Mouse (Mus musculus) monocyte, adult 2 months (primary cell): Measurements from ENCODE around the gene Ascc2.
A peak's percentile ranks its signal among the peaks of the same experiment; 100 is the strongest.
"Not testable (repeated sequence)": the region's sequence is repeated elsewhere in the genome, so short reads cannot be mapped to it uniquely, and the experiment has no call there.

Source experiments
- DNase-seq, 2 experiments: peaks; one replicate each; pipeline ENCODE4 v3.0.0; 2022; ENCODE audit warnings: low spot score in 2 of 2, low read depth in 1 of 2

Ascc2 gene

DNA sequence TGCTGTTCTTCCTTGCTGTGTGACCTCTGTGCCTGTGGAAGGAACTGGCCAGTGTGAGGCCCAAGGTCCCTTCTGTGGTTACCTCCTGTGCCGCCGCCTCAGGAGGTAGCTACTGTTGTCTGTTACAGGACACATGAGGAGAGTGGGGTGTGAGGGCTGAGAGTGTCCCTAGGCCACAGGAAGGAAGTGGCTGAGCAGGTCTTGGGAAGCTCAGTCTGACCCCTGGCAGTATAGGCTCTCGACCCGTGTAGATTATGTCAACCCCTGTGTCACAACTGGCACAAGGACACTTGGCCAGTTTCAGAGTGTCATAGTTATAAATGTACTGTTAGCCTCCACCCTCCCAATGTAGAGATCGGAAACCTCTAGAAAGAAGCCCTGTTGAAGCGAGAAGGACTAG lies 46.0 kb downstream of the Ascc2 start:
- DNase-seq: no peak

DNA sequence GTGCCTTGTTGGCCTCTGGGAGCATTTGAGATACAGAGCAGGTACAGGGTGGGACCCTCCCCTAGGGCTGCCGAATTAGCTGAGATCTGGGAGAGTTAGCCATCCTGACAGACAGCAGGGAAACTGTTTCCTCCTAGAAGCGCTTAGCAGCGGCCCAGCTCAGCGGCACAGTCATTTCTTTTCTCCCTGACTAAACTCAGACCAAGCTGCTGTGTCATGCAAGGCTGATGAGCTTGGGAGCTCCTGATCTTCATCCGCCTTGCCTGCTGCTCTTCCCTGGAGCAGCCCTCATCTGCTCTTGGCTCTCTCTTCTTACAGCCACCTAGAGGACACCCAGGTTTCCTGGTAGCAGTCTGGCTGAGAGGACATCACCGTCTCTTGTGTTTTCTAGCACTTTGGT lies 46.6 kb downstream of the Ascc2 start:
- no peak for DNase-seq

DNA sequence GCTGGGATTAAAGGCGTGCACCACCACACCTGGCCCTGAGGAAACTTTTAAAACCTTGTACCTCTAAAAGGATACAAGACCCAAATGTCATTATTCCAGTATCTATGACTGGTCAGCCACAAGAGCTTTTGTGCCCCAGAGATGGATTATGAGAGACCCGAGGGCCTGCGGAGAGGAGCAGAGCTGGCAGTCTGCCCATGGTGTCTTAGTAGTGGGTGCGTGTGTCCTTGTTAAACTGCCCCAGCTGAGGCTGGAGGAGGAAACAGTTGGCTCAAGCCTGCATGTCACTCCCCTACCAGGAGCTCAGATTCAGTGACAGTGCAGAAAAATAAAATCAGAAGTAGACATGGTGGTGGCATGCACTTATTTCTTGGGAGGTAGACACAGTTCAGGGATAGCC lies 47.5 kb downstream of the Ascc2 start:
- no peak for DNase-seq

DNA sequence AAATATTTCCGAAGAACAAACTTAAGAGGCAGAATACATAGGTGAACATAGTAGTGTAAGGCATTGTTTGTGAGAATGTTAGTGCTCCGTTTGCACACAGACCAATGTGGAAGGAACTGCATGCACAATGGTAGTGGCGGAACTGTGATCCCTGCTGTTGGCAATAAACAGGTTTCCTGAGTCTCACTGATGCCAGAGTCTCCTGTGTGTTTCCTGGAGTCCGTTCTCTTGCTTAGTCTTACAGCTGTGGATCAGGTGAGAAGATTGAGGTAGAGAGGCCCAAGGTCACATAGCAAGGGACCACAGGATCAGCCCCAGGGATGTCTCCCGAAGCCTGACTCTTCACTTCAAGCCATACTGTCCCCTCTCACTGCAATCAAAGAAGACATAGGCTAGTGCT lies 48.0 kb downstream of the Ascc2 start:
- no peak for DNase-seq

DNA sequence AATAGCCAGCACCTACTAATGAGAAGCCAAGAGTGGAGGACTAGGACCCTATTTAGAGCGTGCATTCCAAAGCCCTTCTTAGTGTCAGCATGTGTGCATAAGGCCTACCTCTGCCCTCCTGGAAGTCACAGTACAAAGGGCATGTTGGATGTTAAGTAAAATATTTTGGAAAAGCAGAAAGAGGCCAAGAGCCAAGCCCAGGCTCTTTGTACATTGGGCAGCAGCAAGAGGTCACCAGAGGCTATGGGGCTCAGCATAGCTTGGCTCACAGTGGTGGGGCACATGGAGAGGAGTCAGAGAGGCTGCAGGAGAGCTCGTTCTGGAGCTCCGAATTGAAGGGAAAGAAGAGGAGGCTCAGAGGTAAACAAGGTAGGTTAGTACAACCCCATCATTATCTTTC lies 49.5 kb downstream of the Ascc2 start:
- no peak for DNase-seq

DNA sequence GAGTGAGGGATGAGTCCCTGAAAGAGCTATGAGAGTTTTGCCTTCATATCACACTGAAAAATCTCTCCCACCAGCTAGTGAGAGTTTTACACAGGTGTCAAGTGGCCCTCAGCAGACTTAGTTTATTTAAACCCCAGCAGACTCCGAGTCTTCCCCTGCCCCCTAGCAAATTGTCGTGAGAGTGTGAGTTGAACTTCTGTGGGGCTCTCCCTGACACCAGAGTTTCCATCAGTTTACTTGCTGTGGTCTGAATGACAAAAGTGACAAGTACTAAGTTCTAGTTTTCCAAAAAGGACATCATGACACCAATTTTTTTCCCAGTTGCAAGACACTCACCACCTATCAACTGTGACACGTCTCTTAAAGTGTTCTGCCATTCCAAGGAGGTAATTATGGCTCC lies 50.3 kb downstream of the Ascc2 start:
- DNase-seq: no peak

DNA sequence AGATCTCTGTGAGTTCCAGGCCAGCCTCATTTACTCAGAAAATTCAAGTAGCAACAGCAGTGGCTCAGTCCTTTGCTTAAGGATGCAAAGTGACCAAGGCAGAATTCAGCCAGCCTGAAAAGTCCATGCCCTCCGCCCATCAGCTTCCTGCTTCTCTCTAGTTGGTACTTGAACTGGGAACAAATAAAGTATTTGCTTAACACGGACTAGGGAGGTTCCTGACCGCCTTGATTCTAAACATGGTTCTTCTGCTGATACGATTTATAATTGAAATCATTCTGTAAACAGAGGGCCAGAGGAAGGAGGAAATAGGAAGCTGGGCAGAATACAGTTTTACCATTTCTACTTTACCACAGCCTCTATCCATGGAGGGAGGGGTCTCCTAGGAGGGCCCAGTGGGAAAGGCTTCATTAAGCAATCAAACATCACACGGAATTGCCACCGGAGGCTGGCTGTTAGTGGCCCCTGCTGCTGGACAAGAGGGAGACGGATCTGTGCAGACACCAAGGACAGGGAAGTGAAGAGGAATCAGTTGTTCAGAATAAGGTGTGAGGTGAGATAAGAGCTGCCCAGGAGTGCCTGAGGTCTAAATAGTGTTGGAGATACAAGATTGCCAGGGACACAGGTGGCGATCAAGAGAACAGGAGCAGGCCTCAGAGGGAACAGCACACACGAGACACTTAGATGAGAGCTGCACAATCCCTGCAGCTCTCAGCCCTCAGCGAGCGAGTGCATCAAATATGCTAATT lies 51.3 kb downstream of the Ascc2 start:
- no peak for DNase-seq

DNA sequence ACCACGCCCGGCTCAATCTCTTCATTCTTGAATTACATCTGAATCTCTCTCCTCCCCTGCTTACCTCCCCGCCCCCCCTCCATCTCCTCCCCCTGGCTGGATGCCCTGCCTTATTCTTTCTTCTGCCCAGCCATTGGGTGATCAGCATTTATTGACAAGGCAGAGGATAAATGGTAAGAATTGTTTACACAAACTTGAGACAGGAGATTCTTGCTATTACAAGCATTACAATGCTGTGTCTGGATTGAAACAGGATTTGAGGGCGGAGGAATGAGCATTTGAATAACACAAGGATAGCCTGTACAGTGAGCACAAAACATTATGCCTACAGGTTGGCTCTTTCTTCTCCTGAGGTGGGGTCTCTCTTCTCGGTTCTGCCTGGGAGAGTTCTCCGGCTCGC lies 52.8 kb downstream of the Ascc2 start:
- DNase-seq: no peak

DNA sequence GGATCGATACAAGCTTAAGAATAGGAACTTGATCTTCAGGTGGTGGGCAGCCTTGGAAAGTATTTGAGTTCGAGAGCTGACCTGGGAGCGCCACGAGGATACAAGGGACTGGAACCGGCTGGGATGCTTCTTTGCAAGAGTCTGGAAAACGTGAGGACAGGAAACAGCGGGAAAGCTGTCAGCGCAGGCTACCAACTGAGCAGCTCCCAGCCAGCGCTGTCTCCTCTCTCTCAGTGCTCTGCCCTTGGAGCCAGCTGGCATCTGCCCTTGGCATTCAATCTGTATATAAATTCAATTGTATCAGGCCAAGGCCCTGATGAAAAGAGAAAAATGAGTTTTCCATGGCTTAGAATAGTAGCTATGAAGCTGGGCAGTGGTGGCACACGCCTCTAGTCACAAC lies 53.7 kb downstream of the Ascc2 start:
- no peak for DNase-seq

DNA sequence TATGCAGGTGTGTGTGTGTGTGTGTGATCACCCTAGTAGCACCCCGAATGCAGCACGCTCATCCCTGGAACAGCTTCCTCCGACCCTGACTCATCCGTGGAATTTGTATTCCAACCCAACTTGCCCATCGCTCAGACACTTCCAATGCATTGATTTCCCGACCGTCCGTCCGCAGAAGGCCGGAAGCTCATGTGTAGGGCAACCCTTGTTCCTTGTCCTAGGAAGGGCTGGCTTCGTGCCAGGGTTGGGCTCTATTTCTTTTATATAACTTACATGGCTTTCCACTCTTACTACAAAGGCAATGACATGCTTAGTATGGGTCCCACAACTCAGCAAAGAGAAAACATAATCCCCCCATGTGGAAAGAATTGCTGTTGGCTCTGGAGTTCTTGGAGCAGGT lies 54.6 kb downstream of the Ascc2 start:
- no peak for DNase-seq

DNA sequence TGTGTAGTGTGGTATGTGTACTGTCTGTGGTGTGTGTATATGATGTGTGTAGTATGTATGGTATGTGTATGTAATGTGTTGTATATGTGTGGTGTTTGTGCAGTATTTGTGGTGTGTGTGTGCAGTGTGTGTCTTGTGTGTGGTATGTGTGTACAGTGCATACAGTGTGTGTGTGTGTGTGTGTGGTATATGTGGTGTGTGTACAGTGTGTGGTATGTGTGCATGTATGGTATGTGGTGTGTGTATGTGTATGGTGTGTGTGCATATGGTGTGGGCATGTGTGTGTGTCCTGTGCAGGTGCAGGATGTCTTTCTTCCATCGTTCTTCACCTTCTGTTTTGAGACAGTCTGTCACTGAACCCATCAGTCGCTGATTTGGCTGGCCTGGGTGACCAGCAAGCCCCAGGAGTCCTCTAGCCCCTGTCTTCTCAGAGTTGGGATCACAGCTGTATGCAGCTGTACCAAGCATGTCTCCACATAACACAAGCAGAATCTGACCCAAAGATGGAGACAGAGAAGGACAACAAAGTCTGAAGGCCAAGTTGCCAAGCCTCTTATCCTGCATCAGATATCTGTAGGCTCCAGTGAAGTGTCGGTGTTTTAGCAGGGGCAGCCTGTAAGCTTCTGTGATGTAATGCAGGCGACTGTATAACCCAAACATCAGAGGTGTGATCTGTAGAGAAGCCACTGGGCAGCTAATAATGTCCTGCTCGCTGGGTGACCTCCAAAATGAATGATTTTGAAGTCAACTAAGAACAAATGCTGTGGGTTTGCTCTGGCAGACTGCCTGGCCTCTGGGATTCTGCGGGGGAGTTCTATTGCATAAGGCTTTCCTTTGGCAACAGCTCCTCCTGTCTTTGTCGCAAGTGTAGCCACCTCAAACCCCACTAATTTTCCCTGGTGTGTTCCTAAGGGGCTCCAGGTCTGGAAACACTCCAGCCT lies 59.8 kb downstream of the Ascc2 start:
- DNase-seq: no peak

DNA sequence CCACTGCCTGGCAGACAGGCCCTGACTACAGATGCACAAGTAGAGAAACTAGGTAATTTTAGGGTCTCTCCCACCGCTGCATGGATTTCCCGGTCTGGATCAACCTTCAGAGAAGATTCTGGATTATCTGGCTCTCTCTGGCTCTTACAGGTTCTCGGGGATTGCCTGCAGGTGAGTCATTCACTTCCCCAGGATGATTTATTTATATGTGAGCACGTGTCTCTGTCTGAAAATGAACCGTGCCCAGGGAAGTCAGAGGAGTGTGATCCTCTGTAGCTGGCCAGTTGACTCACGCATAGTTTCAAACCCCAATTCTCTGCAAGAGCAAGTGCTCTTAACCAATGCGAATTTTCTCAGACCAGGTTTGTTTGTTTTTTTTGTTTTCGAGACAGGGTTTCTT lies 63.2 kb downstream of the Ascc2 start:
- DNase-seq: no peak

DNA sequence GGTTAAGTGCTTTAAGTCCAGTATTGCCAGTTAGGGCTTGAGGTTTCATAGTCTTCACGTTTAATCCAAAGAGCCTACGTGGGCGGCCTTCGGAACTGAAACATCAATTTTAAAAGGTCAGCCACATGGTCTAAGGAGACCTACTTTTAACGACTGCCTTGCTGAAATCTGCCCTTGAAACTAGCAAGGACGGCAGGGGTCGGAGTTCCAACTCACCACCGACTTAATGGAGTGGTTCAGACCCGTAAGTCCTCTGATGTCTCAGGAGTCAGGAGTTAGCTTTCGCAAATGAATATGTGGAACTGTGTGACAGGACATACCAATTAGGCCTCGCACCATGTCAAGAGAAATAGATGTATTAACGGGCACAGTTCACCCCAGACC lies 66.1 kb downstream of the Ascc2 start:
- DNase-seq: no peak

DNA sequence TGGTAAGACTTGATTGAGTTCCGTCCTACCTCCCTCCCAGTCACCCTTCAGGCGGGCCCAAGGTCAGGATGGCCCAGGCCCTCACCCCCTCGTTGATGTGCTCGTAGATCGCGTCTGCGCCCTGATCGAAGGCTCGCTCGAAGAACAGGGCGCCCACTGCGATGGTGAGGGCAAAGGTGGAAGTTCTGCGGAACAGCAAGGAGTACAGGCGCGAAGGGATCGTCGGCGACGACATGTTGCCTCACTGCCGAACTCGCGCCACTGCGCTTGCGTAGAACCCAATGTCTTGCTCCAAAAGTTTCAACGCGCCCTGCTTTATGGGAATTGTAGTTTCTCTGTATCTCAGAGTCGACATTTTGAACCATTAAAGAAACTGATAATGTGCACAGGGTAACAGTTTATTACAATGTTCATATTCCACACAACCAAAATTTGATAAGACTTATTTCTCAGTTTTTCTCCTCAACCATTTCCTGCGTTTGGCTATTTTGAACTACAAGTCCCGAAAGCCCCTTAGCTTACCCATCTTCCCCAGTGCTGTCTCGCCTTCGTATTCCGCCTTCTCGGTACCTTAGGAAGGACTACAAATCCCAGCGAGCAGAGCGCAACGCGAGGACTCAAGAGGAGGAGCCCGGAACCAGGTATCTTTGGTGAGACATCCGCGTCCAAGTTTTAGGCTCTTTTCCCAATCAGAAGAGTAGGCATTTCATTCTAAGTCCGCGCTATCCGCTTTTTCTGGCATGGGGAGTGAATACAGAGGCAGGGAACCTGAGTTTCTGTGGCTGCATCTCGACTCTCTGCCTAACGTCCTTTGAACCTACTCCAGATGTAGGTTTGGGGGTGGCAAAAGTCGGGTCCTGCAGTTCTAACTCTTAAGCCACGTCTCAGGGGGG lies 66.8 kb downstream of the Ascc2 start, which contains the start of the genes Uqcr10 and Zmat5:
Gene Uqcr10, minus strand, starts transcription at position 271 of the 893 bp plus-strand sequence.
Gene Zmat5, plus strand, starts transcription at position 607 of the 893 bp plus-strand sequence.
- peak; percentile 80 to 87 for DNase-seq

DNA sequence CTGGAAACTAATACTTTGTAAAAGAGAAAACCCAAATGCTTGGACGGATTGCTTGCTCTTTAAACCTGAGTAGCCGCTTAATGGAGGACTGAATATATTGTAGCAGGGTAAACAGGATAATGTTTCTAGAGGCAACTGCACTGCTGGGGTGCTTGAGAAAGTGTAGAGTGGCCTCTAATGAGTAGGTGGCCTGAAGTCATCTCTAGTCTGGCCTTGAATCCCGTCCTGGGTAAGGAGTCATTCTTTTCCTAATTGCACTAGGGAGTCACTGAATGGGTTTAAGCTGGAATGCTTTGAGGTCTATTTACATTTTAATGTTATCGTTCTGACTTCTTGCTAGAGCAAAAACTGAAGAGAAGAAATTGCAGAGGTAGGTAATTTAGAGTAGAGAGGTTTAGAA lies 67.6 kb downstream of the Ascc2 start:
- DNase-seq: no peak

DNA sequence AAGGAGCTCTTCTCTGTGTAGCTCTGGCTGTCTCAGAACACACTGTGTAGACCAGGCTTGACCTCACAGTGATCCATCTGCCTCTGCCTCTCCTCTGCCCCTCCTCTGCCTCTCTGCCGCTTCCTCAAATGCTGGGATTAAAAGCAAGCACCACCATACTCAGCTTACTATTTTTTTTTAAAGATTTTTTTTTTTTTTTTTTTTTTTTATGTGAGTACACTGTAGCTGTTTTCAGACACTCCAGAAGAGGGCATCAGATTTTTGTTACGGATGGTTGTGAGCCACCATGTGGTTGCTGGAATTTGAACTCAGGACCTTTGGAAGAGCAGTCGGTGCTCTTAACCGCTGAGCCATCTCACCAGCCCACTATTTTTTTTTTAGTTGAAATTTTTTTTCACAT lies 72.6 kb downstream of the Ascc2 start:
- DNase-seq: not testable (repeated sequence)

DNA sequence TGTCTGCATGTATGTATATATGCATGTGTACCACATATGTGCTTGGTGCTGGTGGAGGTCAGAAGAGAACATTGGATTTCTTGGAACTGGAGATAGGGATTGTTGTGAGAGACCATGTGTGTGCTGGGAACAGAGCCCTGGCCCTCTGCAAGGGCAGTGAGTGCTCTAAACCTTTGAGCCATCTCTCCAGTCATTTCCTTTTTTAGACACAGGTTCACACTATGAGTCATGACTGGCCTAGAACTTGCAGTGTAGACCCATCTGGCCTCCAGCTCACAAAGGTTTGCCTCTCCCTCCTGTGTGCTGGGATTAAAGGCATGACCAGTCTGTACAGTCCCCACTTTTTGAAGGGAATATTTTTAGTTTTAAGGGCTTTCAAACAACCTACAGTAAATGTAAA lies 75.3 kb downstream of the Ascc2 start:
- DNase-seq: no peak

DNA sequence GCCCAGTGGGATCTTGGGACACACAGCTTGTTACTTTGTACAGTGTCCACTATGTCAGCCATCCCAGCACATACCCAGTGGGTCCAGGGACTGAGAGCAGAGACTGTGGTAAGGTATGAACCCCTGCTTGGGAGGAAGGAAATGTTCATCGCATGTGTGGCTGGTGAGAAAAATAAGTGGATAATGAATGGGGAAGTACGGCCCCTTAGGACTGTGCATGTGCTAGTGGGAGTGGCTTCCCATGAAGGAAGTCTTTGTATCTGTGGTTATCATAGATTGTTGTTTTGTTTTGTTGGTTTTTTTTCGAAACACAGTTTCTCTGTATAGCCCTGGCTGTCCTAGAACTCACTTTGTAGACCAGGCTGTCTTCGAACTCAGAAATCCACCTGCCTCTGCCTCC lies 77.2 kb downstream of the Ascc2 start:
- DNase-seq: peak in 1 of 2 experiments; percentile 11

DNA sequence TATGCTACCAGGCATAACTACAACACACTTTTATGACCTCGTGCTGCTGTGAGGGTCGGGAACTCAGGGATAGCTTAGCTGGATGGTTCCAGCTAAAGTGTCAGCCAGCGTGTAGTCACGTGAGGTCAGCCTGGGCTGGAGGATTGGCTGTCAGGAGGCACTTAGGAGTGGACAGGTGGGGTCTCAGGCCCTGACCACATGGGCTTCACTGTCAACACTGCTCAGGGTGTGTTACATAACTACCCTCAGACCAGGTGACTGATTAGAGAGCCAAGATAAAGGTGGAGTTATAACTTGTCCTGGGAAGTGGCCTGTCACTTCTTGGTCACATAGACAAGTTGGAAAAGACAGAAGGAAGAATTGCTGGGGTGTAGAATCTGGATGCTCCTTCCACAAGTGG lies 78.0 kb downstream of the Ascc2 start:
- no peak for DNase-seq

DNA sequence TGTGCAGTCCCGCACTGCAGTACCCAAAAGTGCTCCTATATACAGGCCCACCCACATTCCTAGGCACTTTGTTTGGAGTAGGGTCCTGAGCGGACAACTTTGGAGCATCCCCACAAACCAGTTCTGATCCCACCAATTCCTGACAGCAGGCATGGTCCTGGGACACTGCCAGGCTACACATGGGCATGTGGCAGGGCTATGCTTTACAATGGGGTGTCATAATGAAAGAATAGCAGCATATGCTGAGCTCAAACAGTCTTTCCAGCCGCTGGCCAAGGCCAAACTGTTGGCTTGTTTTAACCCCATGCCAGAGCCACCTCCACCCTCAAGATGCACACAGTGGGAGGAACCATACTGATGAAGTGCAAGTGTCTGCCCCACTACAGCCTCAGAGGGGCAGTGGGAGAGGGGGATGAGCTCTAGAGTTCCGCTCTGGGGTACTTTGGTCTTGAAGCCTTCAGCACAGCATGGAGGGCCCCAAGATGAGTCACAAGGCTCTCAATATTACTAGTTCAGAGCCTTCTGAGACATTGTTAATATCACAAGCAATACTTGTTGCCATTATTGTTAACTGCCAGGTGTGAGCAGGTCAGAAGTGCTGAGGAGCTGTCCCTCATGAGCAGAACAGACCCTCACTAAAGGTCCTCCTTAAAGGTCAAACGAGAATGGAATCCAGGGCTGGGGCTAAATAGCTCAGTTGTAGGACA lies 79.1 kb downstream of the Ascc2 start:
- no peak for DNase-seq

DNA sequence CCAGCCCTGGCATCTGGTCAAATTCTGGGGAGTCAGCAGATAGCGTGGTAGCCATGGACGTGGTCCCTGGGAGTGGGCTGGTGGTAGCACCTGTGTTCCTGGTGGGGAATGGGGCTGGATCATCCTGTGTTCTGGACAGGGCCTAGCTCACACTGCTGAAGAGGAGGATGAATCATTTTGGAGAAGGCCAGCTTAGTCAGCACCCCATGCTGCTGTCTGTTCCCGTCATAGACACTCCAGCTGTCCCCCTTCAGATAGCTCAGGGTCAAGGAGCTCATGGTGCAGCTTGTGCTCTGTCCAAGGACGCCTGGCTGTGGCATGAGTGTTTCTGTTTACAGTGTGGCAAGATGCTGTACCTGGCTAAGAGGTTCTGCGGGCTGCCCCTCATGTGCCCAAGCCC lies 81.0 kb downstream of the Ascc2 start:
- DNase-seq: no peak
